Mouse (Mus musculus): ENCODE measurements around the gene Gm5965. TPM values are rescaled to one million over a fixed set of nuclear protein-coding genes. Genes with fewer than 3 reads are reported as not detected.

Gm5965 gene
- polyA plus RNA-seq, 1 experiment from 2014 or later = not detected

DNA sequence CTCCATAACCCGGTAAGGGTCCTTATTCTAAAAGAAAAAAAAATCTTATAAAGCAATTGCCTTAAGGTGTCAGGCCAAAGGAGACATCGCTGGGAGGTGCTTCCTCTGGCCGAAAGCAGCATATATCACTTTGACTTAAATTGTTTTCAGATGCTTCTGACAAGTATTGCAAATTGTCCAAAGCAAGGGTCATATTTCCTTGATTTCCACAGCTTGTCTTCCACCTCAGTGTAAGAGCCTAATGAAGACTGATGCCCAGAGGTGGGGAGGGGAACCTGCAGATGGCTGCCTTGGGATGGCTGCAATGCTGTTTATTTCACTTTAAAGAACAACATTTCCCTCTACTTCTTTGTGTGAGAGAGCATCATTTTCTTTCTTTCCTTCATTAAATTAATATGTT, 49.3 kb downstream of the Gm5965 start:
- Histone ChIP-seq H3K9me3 (replicated peaks) (no peaks in the 10 kb centered on the region), H3K27ac (replicated peaks) (no peak overlapping the region), H3K4me3 (no peak overlapping the region), H3K4me1 (no peaks in the 10 kb centered on the region), H3K27me3 (ENCODE audit: low read depth, poor library complexity, severe bottlenecking) (no peaks in the 10 kb centered on the region), H3K36me3 (no peaks in the 10 kb centered on the region)
- DNase-seq (ENCODE audit: low spot score) = no peak
- WGBS = 81% methylated on average over 3 of the region's 3 CpGs

Other genes starting within 250 kb of the Gm5965 start
- 0.62 and 0.80 TPM in 2 replicates for gene Cldn8, start 214.7 kb upstream of the Gm5965 start, polyA plus RNA-seq (2016; fragmentation: Nextera tagmentation; extraction: Ambion mirVana)
- gene Krtap24-1, start 165.6 kb upstream of the Gm5965 start, polyA plus RNA-seq (2016; fragmentation: Nextera tagmentation; extraction: Ambion mirVana) = not detected in 2 replicates
- gene 2310079G19Rik, start 150.2 kb upstream of the Gm5965 start, polyA plus RNA-seq (2016; fragmentation: Nextera tagmentation; extraction: Ambion mirVana) = not detected in 2 replicates
- not detected in 2 replicates for gene Krtap26-1, start 130.1 kb upstream of the Gm5965 start, polyA plus RNA-seq (2016; fragmentation: Nextera tagmentation; extraction: Ambion mirVana)
- not detected in 2 replicates for gene Krtap27-1, start 106.2 kb upstream of the Gm5965 start, polyA plus RNA-seq (2016; fragmentation: Nextera tagmentation; extraction: Ambion mirVana)
- gene 2310061N02Rik, start 69.9 kb upstream of the Gm5965 start, polyA plus RNA-seq (2016; fragmentation: Nextera tagmentation; extraction: Ambion mirVana) = not detected in 2 replicates
- not detected in 2 replicates for gene Krtap13-1, start 49.0 kb upstream of the Gm5965 start, polyA plus RNA-seq (2016; fragmentation: Nextera tagmentation; extraction: Ambion mirVana)
- gene Krtap13, start 26.3 kb upstream of the Gm5965 start, polyA plus RNA-seq (2016; fragmentation: Nextera tagmentation; extraction: Ambion mirVana) = not detected in 2 replicates
- not detected in 2 replicates for gene 2310034C09Rik, start 19.0 kb upstream of the Gm5965 start, polyA plus RNA-seq (2016; fragmentation: Nextera tagmentation; extraction: Ambion mirVana)
- not detected in 2 replicates for gene 2310057N15Rik, start 3.7 kb upstream of the Gm5965 start, polyA plus RNA-seq (2016; fragmentation: Nextera tagmentation; extraction: Ambion mirVana)
- gene Gm20741, start 34.3 kb downstream of the Gm5965 start, polyA plus RNA-seq (2016; fragmentation: Nextera tagmentation; extraction: Ambion mirVana) = not detected in 2 replicates
- not detected in 2 replicates for gene Krtap15, start 42.3 kb downstream of the Gm5965 start, polyA plus RNA-seq (2016; fragmentation: Nextera tagmentation; extraction: Ambion mirVana)
- not detected in 2 replicates for gene Krtap14, start 48.2 kb downstream of the Gm5965 start, polyA plus RNA-seq (2016; fragmentation: Nextera tagmentation; extraction: Ambion mirVana)
- not detected in 2 replicates for gene Krtap19-1, start 91.5 kb downstream of the Gm5965 start, polyA plus RNA-seq (2016; fragmentation: Nextera tagmentation; extraction: Ambion mirVana)
- not detected in 2 replicates for gene Krtap19-2, start 96.4 kb downstream of the Gm5965 start, polyA plus RNA-seq (2016; fragmentation: Nextera tagmentation; extraction: Ambion mirVana)
- gene Krtap19-3, start 100.1 kb downstream of the Gm5965 start, polyA plus RNA-seq (2016; fragmentation: Nextera tagmentation; extraction: Ambion mirVana) = not detected in 2 replicates
- not detected in 2 replicates for gene Krtap19-4, start 107.2 kb downstream of the Gm5965 start, polyA plus RNA-seq (2016; fragmentation: Nextera tagmentation; extraction: Ambion mirVana)
- not detected in 2 replicates for gene Krtap19-5, start 118.6 kb downstream of the Gm5965 start, polyA plus RNA-seq (2016; fragmentation: Nextera tagmentation; extraction: Ambion mirVana)
- not detected in 2 replicates for gene Krtap19-9b, start 154.4 kb downstream of the Gm5965 start, polyA plus RNA-seq (2016; fragmentation: Nextera tagmentation; extraction: Ambion mirVana)
- not detected in 2 replicates for gene Krtap16-3, start 185.0 kb downstream of the Gm5965 start, polyA plus RNA-seq (2016; fragmentation: Nextera tagmentation; extraction: Ambion mirVana)
- not detected in 2 replicates for gene Krtap22-2, start 232.9 kb downstream of the Gm5965 start, polyA plus RNA-seq (2016; fragmentation: Nextera tagmentation; extraction: Ambion mirVana)
- gene Gm10229, start 237.4 kb downstream of the Gm5965 start, polyA plus RNA-seq (2016; fragmentation: Nextera tagmentation; extraction: Ambion mirVana) = not detected in 2 replicates